Mouse (Mus musculus): Measurements from ENCODE around the gene Ces4a.
"Not testable (repeated sequence)": the region's sequence is repeated elsewhere in the genome, so short reads cannot be mapped to it uniquely, and the experiment has no call there.

The Ces4a gene

GRCm38 (mm10) chr8:105169582-105169981 lies 38.0 kb downstream of the Ces4a start:
- in situ Hi-C loops (cut with MboI, MseI): loop anchor here in 1 of 2 experiments (5.0 kb wide), 1 partner anchor 1897 kb away; no protein-coding TSS in a partner anchor

- in situ Hi-C loops (cut with MboI, MseI): no loop called here
These were observed 38.4 kb downstream of the Ces4a start for GRCm38 (mm10) chr8:105170041-105170380.

- in situ Hi-C loops (cut with MboI, MseI): no loop called here
These were observed 38.9 kb downstream of the Ces4a start, which contains the start of gene Cbfb for GRCm38 (mm10) chr8:105170381-105171115. Gene Cbfb (plus strand): TSS chr8:105170674.

- in situ Hi-C loops (cut with MboI, MseI): no loop called here
These were observed 39.8 kb downstream of the Ces4a start for GRCm38 (mm10) chr8:105171116-105172002.

- in situ Hi-C loops (cut with MboI, MseI): no loop called here
These were observed 40.4 kb downstream of the Ces4a start for GRCm38 (mm10) chr8:105172003-105172362.

- in situ Hi-C loops (cut with MboI, MseI): not testable (repeated sequence)
These were observed 43.7 kb downstream of the Ces4a start for GRCm38 (mm10) chr8:105175287-105175686.

GRCm38 (mm10) chr8:105178211-105178800 lies 46.7 kb downstream of the Ces4a start:
- in situ Hi-C loops (cut with MboI, MseI): no loop called here

- in situ Hi-C loops (cut with MboI, MseI): no loop called here
These were observed 50.6 kb downstream of the Ces4a start for GRCm38 (mm10) chr8:105182201-105182600.

- in situ Hi-C loops (cut with MboI, MseI): no loop called here
These were observed 54.9 kb downstream of the Ces4a start for GRCm38 (mm10) chr8:105186467-105187005.

GRCm38 (mm10) chr8:105192182-105192581 lies 60.6 kb downstream of the Ces4a start:
- in situ Hi-C loops (cut with MboI, MseI): no loop called here

Measured in T-helper 17 cell (primary cell).